Mouse (Mus musculus) layer of hippocampus, adult 18-20 months (tissue): ENCODE data around the gene Odr4. TPM values are rescaled to one million over a fixed set of nuclear protein-coding genes. Genes with fewer than 3 reads are reported as not detected.

Experiments
- total RNA-seq, 2 experiments: library from RNA; stranded (reverse); gene quantifications; 2 replicates each; pipeline ENCODE4 v1.2.3; 2021

Gene Odr4
- total RNA-seq, 2 experiments from 2014 or later = 53.6 to 54.1 TPM

Other genes starting within 250 kb of the Odr4 start
- gene Pdc, start 73.7 kb downstream of the Odr4 start, total RNA-seq = not detected
- gene Tpr, start 242 bp downstream of the Odr4 start, total RNA-seq = 100 to 1,000 TPM; 111 TPM
- gene Prg4, start 73.1 kb upstream of the Odr4 start, total RNA-seq = 1 to 10 TPM in 1 of 2 experiments, under 1 TPM in 1; 0.72 to 1.9 TPM